Mouse (Mus musculus) thymus, postnatal 4 days (tissue): ENCODE data around the gene Clptm1.
"Not testable (repeated sequence)": the region's sequence is repeated elsewhere in the genome, so short reads cannot be mapped to it uniquely, and the experiment has no call there.

ENCODE experiments used
- DNase-seq: peaks from one replicate; pipeline ENCODE4 v3.0.0; 2021

The Clptm1 gene

DNA sequence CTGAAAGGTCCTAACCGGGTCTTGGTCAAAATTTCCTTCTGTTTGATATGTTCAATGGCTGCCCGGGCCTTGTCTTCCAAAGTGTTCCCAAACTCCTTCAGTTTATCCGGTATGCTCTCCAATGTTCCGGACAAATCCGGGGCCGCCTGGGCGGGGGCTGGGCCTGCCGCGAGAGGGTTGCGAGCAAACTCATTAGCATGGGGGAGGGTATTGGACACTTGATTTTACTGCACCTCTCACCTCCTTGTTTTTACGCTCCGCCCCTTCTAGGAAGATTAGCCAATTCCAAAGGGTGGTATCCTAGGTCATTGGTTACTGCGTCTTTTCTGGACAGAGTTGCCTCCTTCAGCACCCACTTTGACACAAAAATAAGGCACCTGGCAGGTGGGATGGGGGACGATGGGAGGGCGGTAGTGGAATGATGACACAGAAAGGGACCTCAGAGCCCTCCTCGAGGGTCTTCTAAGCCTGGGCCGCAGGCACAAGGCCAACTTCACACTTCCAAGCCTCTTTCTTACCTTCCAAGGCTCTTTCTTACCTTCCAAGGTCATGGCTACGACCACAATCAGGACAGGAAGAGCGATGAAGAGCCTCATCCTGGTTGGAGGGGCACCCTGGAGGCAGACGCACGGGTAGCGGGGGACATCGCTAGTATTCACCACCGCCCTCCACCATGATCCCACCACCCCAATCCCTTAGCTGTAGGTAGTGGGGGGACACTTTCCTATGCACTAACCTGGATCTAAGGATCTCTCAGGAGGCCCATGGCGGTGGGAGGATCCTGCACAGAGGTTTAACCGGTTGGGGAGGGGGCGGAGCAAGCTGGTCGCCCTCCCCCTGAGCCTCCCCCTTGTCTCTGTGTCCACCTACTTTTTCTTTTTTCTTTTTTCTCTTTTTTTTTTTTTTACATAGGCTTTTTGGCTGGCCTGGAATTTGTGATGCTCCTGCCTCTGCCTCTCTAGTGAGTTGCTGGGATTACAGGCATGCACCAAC lies 27.3 kb upstream of the Clptm1 start, which contains the start of gene Apoc1:
Gene Apoc1, minus strand, starts transcription at position 788 of the 993 bp plus-strand sequence.
- no peak for DNase-seq

GRCm38 (mm10) chr7:19691434-19691833 lies 26.6 kb upstream of the Clptm1 start:
- DNase-seq, result no peak

DNA sequence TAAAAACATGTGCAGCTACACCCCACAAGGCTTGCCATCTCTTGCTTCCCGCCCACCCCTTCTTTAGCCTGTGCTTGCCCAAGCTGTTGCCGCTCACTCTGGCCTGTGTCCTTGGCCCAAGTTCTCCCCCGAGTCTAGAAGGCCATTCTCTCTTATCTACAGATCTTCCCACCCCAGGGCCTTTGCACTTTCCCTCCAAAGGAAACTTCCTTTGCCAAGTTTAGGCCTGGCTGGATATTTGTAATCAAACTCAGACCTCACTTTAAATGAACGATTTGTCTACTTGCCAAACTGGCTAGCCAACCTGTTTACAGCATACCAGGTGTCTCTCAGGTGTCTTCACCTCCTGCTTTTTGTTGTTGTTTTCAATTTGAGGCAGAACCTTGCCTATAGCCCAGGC lies 26.0 kb upstream of the Clptm1 start:
- no peak for DNase-seq

DNA sequence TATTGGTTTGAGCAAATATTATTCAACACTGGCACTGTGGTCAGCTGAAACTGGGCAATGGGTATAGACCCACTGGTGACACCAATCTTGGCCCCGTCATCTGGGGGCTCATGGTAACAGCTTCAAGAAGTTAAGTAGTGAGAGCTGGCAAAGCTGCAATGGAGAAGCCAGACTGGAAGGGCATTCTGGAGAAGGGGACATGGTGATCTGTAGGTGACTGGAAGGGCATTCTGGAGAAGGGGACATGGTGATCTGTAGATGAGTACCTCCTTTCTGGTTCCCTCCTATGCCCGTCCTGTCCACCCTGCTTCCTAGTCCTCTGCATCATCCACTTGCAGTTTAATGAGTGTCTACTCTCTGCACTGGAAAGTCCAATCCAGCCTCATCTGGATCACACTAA lies 23.8 kb upstream of the Clptm1 start:
- DNase-seq, result no peak

DNA sequence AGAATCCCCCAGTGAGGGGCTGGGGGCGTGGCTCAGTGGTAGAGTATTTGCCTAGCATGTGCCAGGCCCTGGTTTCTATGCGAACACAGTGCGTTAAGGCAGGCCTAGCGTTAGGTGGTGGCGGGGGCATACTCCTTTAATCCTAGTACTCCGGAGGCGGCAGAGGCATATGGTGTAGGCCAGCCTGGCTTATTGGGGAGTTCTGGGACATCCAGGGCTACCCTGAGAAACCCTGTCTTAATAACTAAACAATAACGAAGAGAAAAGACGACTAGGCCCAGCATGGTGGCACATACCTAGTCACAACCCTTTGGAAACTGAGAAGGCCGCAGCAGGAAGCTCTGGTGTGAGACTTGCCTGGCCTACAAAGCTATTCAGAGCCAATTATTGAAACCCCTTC lies 23.3 kb upstream of the Clptm1 start:
- no peak for DNase-seq

DNA sequence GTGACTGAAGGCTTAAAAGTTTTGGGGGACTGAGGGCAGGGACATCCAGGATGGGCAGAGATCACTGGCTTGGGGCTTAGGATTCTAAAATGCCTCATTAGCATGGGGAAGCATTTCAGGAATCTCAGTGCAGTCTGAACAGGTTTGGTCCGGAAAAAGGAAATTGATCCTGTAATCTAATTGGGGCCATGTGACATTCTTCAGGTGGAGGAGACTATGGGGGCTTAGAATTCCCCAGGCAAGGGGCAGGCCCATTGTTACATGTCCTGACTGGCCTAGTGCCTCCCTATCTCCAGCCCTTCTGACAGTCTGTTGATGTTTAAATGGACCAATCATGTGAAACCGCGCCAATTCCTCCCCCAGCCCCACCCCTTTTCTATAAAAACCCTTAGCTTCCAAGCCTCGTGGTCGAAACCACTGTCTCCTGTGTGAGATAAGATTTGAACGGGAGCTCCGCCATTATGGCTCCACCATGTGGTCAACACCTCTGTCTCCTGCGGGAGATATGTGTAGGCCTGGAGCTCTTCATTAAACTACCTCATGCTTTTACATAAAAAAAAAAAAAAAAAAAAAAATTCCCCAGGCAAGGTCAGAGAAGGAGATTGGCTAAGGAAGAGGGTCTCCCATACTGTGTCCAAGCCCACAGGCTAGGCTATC lies 22.2 kb upstream of the Clptm1 start:
- not testable (repeated sequence) for DNase-seq

DNA sequence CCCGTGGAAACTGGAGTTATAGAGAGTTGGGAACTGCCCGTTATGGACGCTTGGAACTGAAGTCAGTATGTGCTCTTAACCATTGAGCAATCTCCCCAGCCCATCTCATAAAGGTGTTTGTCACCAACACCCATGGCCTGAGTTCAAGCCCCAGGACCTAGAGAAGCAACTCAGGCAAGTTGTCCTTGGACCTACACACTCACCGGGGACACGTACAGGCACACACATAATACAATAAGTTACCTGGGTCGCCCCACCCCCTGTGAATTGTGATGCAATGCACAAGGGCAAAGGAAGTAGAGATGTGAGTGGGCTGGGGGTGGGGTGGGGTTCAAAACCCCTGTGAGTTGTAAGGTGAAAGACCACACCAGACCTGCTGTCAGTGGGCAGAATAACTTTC lies 21.7 kb upstream of the Clptm1 start:
- no peak for DNase-seq

- no peak for DNase-seq
Measured at GRCm38 (mm10) chr7:19685374-19685773, 20.5 kb upstream of the Clptm1 start.

- no peak for DNase-seq
Measured at GRCm38 (mm10) chr7:19683771-19684201, 19.0 kb upstream of the Clptm1 start.

GRCm38 (mm10) chr7:19682979-19683378 lies 18.1 kb upstream of the Clptm1 start:
- DNase-seq, result no peak

GRCm38 (mm10) chr7:19681202-19681694 lies 16.4 kb upstream of the Clptm1 start, which contains the start of the genes Gm44805 and Apoc4:
Gene Gm44805 (minus strand): TSS chr7:19681423.
Gene Apoc4 (minus strand): TSS chr7:19681479.
- DNase-seq, result no peak

- no peak for DNase-seq
Measured at GRCm38 (mm10) chr7:19680702-19681101, 15.9 kb upstream of the Clptm1 start.

DNA sequence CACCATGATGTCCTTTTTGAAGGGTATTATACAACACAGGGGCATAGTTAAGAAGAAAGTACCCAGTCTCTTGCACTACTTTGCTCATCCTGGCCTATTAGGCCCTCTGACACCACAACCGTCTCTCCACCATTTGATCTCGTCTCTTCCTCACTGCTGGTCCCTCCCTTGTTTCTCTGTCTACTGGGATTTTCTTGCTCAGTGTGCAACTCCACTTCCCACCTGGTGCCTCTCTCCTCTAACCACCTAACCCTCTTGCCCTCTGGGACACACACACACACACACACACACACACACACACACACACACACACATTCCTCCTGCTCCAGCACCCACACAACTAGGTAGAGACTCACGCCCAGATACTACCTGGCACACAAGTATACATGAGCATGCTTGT lies 14.1 kb upstream of the Clptm1 start:
- DNase-seq, result no peak

GRCm38 (mm10) chr7:19677872-19678271 lies 13.0 kb upstream of the Clptm1 start, which contains the start of gene Apoc2:
Gene Apoc2 (minus strand): TSS chr7:19677941.
- no peak for DNase-seq

DNA sequence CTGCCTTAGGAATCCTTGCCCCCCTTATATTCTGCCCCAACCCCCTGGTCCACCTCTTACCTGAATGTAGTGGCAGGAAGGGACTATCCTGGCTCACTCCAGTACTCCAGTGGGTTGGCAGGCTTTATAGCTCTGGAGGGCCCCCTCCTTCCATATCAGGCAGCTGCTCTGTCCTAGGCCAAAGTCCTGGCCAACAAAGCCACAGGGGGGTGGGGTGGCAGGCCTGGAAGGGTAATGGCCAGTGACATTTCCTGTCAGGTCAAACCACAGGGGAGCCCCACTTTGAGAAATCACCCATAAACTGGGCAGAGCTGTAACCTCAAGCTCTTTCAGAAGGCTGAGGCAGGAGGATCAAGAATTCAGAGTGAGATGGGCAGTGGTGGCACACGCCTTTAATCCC lies 11.8 kb upstream of the Clptm1 start:
- DNase-seq, result no peak

DNA sequence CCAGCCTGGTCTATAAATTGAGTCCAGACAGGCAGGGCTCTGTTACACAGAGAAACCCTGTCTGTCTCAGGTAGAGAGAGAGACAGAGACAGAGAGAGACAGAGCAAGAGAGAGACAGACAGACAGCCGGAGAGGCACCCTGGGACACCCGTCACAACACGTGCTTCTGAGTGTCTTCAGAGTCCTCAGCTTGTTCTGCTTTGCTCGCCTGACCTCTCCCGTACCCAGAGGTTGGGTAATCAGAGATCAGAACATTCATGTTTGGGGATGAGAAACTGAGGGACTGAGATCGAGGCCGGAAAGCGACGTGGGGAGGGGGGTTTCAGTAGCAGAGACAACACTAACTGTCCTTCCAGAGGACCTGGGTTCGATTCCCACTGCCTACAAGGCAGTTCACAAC lies 11.0 kb upstream of the Clptm1 start:
- no peak for DNase-seq

GRCm38 (mm10) chr7:19673083-19673699 lies 8.4 kb upstream of the Clptm1 start:
- no peak for DNase-seq

DNA sequence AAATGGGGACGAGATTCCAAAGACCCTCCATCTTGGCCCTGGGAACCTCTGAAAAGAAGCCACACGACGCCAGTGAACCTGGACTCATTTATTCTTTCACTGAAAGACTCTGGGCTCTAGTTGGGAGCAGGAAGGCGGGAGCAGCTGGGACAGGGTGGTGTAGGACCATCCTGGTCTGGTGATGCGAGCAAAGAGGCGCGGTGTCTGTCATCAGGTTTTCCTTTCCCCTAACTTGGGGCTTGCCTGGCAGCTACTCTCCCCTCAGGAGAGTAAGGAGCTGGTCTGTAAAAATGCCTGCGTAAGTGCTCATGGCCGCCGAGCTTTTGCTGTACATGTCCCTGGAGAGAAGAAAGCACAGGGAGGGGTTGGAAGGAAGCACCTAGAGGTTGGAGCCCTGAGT lies 6.7 kb upstream of the Clptm1 start:
- DNase-seq, result no peak

GRCm38 (mm10) chr7:19668947-19669721 lies 4.3 kb upstream of the Clptm1 start:
- peak; percentile 94 for DNase-seq

DNA sequence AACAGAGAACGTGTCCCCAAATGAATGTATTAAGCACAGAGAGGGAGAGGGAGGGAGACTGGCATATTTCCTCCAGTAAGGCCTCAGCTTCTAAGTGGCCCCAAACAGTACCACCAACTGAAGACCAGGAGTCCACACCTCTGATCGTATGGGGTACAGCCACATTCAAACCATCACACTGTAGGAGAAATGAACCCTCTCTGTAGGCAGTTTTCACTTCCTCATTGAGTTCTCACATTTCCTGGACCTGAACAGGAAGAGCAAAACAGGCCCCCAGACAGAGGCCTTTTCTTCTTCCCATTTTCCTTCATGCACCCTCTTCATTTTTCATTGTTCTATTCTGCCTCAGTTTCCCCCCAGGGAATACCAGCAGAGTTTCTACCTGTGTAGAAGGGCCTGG lies 2.6 kb upstream of the Clptm1 start:
- DNase-seq, result no peak

DNA sequence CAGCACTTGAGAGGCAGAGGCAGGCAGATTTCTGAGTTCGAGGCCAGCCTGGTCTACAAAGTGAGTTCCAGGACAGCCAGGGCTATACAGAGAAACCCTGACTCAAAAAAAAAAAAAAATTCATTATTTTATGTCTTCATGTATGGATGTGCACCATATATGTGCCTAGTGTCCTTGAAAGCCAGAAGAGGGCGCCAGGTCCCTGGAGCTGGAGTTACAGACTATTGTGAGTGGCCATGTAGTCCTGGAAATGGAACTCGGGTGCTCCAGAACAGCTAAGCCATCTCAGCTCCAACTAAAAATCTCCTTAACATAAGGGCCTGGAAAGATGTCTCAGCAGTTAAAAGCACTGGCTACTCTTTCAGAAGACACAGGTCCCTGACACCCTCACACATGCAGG lies 1.9 kb upstream of the Clptm1 start:
- peak; percentile 23 for DNase-seq

DNA sequence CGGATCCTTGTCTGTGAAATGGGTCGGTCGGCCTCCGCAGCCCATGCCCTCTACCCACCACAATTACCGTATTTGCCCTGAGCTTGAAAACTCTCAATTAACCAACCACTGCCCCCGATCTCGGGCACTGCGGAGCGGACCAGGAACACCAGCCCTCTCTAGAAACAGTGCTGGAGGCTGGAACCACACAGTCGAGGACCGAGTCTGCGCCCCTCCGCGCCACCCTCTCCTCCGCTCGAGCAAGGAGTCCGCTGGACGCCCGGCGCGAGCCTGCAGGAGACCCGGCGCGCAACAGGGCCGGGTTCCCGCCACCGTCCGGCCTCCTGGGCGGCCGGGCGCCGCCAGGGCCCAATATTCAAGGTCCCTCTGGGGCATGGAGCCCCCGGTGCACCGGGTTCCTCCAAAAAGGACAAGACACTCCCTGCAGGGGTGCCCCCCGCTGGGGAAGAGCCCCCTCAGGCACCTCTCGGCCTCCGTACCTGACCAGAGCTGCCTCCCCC lies 328 bp downstream of the Clptm1 start:
- DNase-seq, result no peak
